Mouse (Mus musculus) thymus, postnatal 0 days (tissue): ENCODE measurements around the gene Tpp1. TPM values are rescaled to one million over a fixed set of nuclear protein-coding genes. Genes with fewer than 3 reads are reported as not detected.

Experiments used
- DNase-seq: peaks from one replicate; pipeline ENCODE4 v3.0.0-alpha.2; 2015; ENCODE audit warnings: low spot score
- polyA plus RNA-seq: library from polyadenylated mRNA; unstranded; fragments of >200 nt; fragmentation: Nextera tagmentation; extraction: Ambion mirVana; gene quantifications from 2 replicates; pipeline ENCODE4 v1.2.1, GENCODE M21; 2015

Gene Tpp1
- polyA plus RNA-seq = 51.8 and 57.2 TPM in 2 replicates

DNA sequence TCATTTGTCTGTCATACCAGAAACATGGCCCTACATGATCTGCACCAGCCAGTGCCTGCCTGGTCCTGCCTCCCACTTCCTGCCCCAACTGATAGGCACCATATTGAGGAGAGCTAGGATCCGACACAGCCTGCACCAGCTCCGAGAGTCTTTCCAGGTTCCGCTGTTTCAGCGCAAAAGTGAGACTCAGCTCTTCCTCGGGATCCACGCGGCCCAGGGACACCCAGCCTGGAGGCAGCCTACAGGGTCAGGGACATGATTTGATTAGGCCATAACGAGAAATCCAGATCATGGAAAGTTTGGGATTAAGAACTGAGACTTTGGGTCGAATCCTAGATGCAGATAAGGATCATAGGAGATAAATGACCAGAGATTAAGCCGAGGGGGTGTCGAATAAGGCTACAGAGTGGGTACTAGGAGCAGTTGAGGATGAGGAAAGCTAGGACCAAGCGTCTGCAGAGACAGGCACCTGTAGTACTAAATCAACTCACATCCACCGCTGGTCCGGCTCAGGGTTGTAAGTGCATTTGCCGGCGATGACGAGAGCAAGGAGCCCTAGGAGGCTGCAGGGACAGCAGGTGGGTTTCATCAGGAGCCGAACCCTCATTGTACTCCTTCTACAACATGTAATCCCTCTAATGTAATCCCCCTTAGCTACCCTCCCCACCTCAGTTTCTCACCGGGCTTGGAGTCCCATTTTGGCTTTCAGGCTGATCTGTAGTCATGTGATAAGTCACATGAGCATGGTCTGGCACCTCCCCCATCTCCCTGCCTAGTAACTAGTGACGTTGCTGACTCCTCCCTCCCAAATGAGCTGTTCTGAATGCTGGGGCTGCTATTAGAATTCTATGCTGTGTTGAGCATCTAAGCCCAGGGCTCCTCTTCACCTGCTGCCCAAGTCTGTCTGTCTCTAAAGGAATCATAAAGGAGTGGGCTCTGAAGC lies at the start of gene Tpp1:
TSS of gene Tpp1 (minus strand) at position 745 of the 943 bp plus-strand sequence.
- DNase-seq = peak; percentile 92

DNA sequence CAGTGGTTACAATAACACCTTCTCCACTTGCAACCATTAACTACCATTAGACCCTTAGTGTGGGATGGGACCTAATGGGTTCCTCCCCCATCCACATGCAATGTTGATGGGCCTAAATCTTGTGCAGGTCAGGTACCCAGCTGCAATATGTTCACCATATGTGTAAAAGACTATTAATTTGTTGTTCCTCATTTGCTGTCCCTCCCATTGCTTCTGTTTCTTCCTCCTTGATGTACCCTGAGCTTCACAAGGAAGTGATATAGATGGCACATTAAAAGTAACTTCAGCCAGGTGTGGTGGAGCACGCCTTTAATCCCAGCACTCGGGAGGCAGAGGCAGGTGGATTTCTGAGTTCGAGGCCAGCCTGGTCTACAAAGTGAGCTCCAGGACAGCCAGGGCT lies 44.9 kb upstream of the Tpp1 start:
- no peak for DNase-seq

GRCm38 (mm10) chr7:105795759-105796366 lies 43.8 kb upstream of the Tpp1 start:
- no peak for DNase-seq

GRCm38 (mm10) chr7:105793701-105794100 lies 41.7 kb upstream of the Tpp1 start:
- DNase-seq = no peak

DNA sequence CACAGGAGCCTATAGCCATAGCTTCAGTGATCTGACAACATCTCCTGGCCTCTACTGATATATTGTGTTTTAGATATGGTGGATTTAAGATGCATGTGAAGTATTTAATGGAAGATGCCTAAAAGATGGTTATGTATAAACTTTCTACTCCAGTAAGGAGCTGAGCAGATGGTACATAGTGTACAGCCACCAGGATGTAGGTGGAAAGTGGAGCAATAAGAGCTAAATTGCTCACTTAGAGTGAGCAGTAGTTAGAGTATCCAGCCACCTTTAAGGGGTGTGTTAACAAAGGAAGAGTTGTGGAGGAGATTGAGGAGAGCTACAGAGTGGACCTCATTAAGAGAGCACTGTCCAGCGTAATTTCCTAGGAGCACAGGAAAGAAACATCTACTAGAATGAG lies 39.1 kb upstream of the Tpp1 start:
- no peak for DNase-seq

DNA sequence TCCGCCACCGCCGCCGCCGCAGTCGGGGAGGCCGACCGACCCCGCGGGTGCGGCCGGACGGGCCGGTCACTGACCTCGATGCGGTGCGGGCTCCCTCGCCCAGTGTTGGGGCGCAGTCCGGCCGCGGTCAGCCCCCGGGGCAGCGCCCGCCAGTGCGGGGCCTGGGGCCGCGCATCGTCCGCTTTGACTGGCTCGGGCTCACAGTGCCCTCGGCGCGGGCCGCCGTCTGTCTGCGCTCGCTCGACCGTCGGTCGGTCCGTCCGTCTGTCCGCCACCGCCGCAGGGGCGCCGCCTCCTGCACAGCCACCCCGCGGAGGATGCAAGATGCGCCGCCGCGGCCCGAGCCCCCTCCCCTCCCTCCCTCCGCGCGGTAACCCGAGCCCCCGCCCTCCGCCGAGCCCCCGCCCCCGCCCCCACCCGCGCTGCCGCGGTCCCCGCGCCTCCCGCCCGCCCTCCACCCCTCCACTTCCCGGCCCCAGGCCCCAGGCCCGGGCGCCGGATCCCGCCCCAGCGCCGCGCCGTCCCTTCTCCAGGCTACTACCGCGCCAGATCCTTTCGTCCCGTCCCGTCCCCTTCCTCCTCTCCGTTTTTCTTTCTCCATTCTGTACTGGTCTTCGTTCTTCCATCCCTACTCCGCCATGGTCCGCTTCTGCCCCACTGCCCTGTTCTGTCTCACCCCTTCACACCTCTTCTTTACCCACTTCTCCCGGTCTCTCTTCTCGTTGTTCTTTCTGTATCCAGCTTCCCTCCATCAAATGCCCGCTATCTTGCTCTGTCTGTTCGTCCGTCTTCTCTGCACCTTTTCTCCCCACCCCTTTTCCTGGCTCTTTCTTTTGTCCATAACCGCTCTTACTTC lies 35.5 kb upstream of the Tpp1 start, which contains the start of gene Dchs1:
TSS of gene Dchs1 (minus strand) at position 370 of the 856 bp plus-strand sequence.
- no peak for DNase-seq

- DNase-seq = no peak
These were observed 34.7 kb upstream of the Tpp1 start for GRCm38 (mm10) chr7:105786506-105787284.

GRCm38 (mm10) chr7:105784556-105784955 lies 32.5 kb upstream of the Tpp1 start:
- no peak for DNase-seq

- no peak for DNase-seq
These were observed 31.8 kb upstream of the Tpp1 start for GRCm38 (mm10) chr7:105783861-105784260.

- peak; percentile 61 for DNase-seq
These were observed 26.7 kb upstream of the Tpp1 start for GRCm38 (mm10) chr7:105778553-105779265.

DNA sequence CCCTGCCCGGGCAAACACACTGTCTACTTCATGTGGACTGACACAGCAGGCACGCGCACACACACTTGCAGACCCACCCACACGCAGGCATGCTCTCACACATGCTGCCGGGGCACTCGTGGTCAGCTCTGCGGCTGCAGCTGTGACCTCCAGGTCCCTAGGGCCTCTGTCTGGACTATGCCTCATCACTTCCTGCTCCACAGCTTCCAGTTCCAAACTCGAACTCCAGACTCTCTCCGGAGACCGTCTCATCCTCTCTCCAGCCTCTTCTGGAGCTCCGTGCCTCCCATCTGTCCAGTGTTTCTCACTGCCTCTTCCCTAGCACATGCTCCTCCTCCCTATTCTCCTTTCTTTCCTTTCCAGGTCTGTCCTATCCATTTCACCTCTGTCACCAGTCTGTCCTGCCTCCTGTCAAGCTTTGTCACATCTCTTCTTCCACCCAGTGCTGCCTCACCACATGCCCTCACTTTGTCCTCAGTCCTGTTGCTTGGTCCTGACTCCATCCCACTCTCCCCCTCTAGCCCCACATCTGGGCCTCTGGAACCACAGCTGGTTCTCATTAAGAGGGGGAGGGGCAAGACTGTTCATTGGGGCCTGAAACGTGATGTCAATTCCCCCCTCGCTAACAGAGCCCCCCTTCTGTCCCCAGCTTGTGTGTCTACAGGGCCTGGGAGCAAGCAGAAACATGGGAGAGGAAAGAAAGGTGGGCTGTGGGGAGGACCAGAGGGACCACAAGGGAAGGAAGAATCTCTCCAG lies 25.9 kb upstream of the Tpp1 start:
- no peak for DNase-seq

DNA sequence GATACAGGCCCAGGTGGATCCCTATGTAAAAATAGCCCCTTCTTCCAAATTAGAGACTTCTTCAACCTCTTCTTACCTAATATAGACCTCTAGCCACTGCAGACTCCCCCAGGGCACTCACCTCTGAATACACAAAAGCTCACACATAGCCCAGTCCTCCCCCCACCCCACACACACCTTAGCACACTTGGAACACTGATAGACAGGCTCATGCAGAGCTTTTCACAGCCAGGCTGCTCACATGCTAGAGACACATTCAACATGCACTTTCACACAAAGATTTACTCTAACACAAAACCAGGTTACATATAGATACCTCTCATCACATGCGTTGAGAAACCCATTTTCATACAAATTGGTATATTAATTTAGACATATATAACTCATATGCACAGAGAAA lies 25.3 kb upstream of the Tpp1 start:
- no peak for DNase-seq

DNA sequence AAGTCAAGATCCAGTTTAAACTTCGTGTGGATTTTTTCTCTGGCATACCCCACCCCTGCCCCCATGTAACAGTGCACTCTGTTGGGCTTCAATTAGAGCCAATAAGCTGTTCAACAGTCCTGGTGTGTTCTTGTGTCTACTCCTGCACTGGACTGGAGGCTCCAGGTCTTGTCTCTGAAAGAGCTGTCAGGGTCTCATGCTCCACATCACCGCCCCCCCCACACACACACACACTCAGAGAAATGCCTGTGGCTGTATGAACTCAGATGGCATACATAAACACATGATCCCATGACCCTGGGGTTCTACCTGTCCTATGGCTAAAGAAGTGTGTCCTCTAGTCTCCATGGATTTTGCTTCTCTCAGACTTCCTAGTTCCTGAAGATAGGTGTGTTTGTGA lies 24.0 kb upstream of the Tpp1 start:
- no peak for DNase-seq

DNA sequence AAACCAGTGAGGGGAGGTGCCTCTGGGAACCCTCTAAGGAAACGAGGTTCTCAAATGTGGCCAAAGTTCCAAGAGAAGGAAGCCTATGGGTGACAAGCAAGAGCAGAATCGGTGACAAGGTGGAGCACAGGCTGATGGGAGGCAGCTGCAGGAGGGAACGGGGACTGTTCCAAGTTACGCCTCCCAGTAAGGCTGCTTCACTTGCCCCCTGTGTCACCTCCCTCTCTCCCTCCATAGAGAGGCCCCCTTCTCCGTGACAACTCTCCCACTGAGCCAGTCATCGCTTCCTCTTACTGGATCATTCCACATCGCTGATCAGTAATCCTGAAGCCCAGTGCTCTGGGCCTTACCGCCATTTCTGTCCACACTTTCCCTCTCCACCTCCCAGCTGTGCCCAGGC lies 22.6 kb upstream of the Tpp1 start:
- no peak for DNase-seq

DNA sequence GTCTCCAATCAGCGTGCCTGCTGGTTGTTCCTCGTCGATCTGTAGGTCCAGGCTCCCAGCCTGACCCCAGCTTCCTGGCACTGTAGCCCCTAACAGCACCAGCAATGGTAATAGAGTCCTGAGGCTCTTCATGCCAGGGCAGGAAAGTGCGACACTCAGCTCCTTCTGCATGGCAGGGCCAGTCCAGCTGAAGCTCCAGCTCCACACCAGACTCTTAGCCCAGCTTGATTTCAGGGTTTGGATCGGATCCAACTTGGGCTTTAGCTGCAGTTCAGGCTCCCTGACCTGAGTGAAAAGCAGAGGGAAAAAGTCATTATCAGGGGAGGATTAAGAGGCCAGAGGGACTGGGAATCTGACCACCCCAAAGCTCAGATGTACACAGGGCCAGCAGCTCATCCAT lies 21.0 kb upstream of the Tpp1 start:
- DNase-seq = no peak

DNA sequence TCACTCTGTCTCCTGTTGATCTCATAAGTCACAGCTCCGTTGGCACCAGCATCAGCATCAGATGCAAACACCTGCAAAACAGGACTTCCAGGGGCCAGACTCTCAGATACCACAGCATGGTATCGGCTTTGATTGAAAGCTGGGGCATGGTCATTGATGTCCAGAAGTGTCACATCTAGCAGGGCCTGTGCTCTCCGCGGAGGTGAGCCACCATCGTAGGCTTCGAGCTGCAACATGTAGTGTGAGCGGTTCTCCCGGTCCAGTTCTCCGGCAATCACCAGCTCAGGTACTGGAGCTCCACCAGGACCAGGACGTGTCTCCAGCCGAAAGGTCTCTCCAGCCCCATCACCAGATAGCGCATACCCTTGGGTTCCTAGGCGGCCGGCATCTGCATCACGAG lies 20.3 kb upstream of the Tpp1 start:
- no peak for DNase-seq

GRCm38 (mm10) chr7:105769959-105770358 lies 17.9 kb upstream of the Tpp1 start:
- no peak for DNase-seq

DNA sequence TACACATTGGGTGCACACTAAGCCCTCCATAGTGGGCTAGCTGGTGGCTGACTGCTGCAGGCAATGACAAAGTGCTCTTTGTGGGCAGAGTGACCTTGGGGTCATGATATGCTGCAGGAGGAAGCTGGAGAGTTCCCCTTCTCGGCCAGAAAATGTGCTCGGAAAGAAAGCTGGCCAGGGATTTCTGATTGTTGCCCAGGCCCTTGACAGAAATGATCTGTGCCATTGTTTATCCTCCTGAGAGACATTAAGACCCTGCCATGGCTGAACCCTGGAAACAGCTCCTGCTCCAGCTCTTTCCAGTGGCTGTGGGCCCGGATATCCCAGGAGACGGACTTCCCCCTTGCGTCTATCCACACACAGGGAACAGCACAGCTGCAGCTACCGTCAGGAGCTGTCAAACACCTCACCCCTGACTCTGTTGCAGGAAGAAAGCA lies 15.7 kb upstream of the Tpp1 start:
- no peak for DNase-seq

- DNase-seq = no peak
These were observed 12.3 kb upstream of the Tpp1 start for GRCm38 (mm10) chr7:105764331-105764730.
